Mouse (Mus musculus) neural tube, embryonic 14.5 days (tissue): Measurements from ENCODE around the gene Clmp. TPM values are rescaled to one million over a fixed set of nuclear protein-coding genes. Genes with fewer than 3 reads are reported as not detected.

Experiments used
- ATAC-seq: fragments of 200-750 bp; cut with Nextera tagmentation; 2 replicates; pipeline ENCODE4 v1.8.0; 2017; ENCODE audit warnings: low read depth, mild to moderate bottlenecking, moderate TSS enrichment, moderate library complexity
- H3K27ac ChIP-seq: fragments of 300-500 bp; sonication (generic); 2 replicates; pipeline ENCODE4 v1.5.1; 2014; ENCODE audit warnings: low read depth, mild to moderate bottlenecking, control low read depth, low read length, moderate library complexity, mixed read lengths
- H3K27me3 ChIP-seq: fragments of 300-500 bp; sonication (generic); 2 replicates; pipeline ENCODE4 v1.6.1; 2014; ENCODE audit warnings: low read length; ENCODE audit not compliant: control insufficient read depth, insufficient read depth
- H3K36me3 ChIP-seq: fragments of 300-500 bp; sonication (generic); 2 replicates; pipeline ENCODE4 v1.6.1; 2014; ENCODE audit warnings: low read length, mixed read lengths; ENCODE audit not compliant: control insufficient read depth, insufficient read depth
- H3K4me1 ChIP-seq: fragments of 300-500 bp; sonication (generic); 2 replicates; pipeline ENCODE4 v1.6.1; 2014; ENCODE audit warnings: low read length; ENCODE audit not compliant: control insufficient read depth, insufficient read depth
- H3K4me2 ChIP-seq: fragments of 300-500 bp; sonication (generic); 2 replicates; pipeline ENCODE4 v1.6.1; 2014; ENCODE audit warnings: mild to moderate bottlenecking, low read depth, low read length, control low read depth
- H3K4me3 ChIP-seq: fragments of 300-500 bp; sonication (generic); 2 replicates; pipeline ENCODE4 v1.5.1; 2014; ENCODE audit warnings: low read depth, low read length, control low read depth, mixed read lengths
- H3K9ac ChIP-seq: fragments of 300-500 bp; sonication (generic); replicated peaks from 2 replicates; pipeline ENCODE4 v1.6.1; 2014; ENCODE audit warnings: low read depth, mild to moderate bottlenecking, control low read depth, low read length, mixed read lengths
- H3K9me3 ChIP-seq: fragments of 300-500 bp; sonication (generic); 2 replicates; pipeline ENCODE4 v1.6.1; 2016; ENCODE audit warnings: low read length; ENCODE audit not compliant: control insufficient read depth
- WGBS: fragments of 180-500 bp; shearing (Covaris S2); extraction: QIAGEN DNeasy Blood & Tissue Kit; methylation state at CpG from one replicate; pipeline ENCODE4 v1.1.7; 2014; 5-methylcytosine and 5-hydroxymethylcytosine counted together
- polyA plus RNA-seq: library from polyadenylated mRNA; unstranded; fragments of >200 nt; fragmentation: Nextera tagmentation; extraction: Ambion mirVana; gene quantifications from 2 replicates; pipeline ENCODE4 v1.2.1, GENCODE M21; 2014

Clmp gene
- polyA plus RNA-seq, 1 experiment from 2014 or later: 62.0 TPM

GRCm38 (mm10) chr9:40834569-40834968, 148.8 kb downstream of the Clmp start:
- Histone ChIP-seq H3K4me3 (no peak overlapping the region), H3K9me3 (no peaks in the 10 kb centered on the region), H3K27ac (no peak overlapping the region), H3K4me2 (no peak overlapping the region), H3K4me1 (no peaks in the 10 kb centered on the region), H3K36me3 (no peaks in the 10 kb centered on the region), H3K9ac (no peak overlapping the region), H3K27me3 (no peaks in the 10 kb centered on the region)
- peak; percentile 63; the same call in 1 of the 2 replicates for ATAC-seq
- 6% methylated on average over 12 of the region's 12 CpGs for WGBS

Other genes with a start within 250 kb of the Clmp start
- 13.9 and 21.4 TPM in 2 replicates for gene Gramd1b, start 154.6 kb upstream of the Clmp start, polyA plus RNA-seq
- gene Gm21915, start 15.3 kb upstream of the Clmp start, polyA plus RNA-seq: not detected in 2 replicates
- gene Hspa8, start 115.0 kb downstream of the Clmp start, polyA plus RNA-seq: 2,884 and 3,125 TPM in 2 replicates
- gene Bsx, start 188.2 kb downstream of the Clmp start, polyA plus RNA-seq: not detected in 2 replicates